Mouse (Mus musculus) heart, embryonic 11.5 days (tissue): ENCODE data around the gene Rad23b. TPM values are rescaled to one million over a fixed set of nuclear protein-coding genes. Genes with fewer than 3 reads are reported as not detected.
"Not testable (repeated sequence)": the region's sequence is repeated elsewhere in the genome, so short reads cannot be mapped to it uniquely, and the experiment has no call there.

Source experiments
- ATAC-seq: fragments of 200-750 bp; cut with Nextera tagmentation; replicated peaks from 2 replicates; pipeline ENCODE4 v1.8.0; 2017; ENCODE audit warnings: moderate library complexity; ENCODE audit not compliant: insufficient number of reproducible peaks, low FRiP score, low TSS enrichment
- H3K27ac ChIP-seq: fragments of 300-500 bp; sonication (generic); 2 replicates; pipeline ENCODE4 v1.5.1; 2014; ENCODE audit warnings: mild to moderate bottlenecking, low read depth, low read length
- H3K27me3 ChIP-seq: fragments of 300-500 bp; sonication (generic); 2 replicates; pipeline ENCODE4 v1.6.1; 2014; ENCODE audit warnings: mild to moderate bottlenecking, low read length, mixed read lengths; ENCODE audit not compliant: control insufficient read depth, insufficient read depth
- H3K36me3 ChIP-seq: fragments of 300-500 bp; sonication (generic); 2 replicates; pipeline ENCODE4 v1.6.1; 2014; ENCODE audit warnings: mild to moderate bottlenecking, low read length, moderate library complexity, mixed read lengths; ENCODE audit not compliant: control insufficient read depth, insufficient read depth
- H3K4me1 ChIP-seq: fragments of 300-500 bp; sonication (generic); 2 replicates; pipeline ENCODE4 v1.6.1; 2014; ENCODE audit warnings: low read length; ENCODE audit not compliant: control insufficient read depth, insufficient read depth
- H3K4me2 ChIP-seq: fragments of 300-500 bp; sonication (generic); 2 replicates; pipeline ENCODE4 v1.6.1; 2014; ENCODE audit warnings: mild to moderate bottlenecking, moderate library complexity
- H3K4me3 ChIP-seq: fragments of 300-500 bp; sonication (generic); 2 replicates; pipeline ENCODE4 v1.5.1; 2014; ENCODE audit warnings: low read depth, low read length
- H3K9ac ChIP-seq: fragments of 300-500 bp; sonication (generic); 2 replicates; pipeline ENCODE4 v1.6.1; 2014; ENCODE audit warnings: mild to moderate bottlenecking, low read depth, low read length, moderate library complexity
- H3K9me3 ChIP-seq: fragments of 300-500 bp; sonication (generic); replicated peaks from 2 replicates; pipeline ENCODE4 v1.6.1; 2016; ENCODE audit warnings: low read length; ENCODE audit not compliant: control insufficient read depth
- WGBS: fragments of 180-500 bp; shearing (Covaris S2); extraction: QIAGEN DNeasy Blood & Tissue Kit; methylation state at CpG from one replicate; pipeline ENCODE4 v1.1.7; 2014; ENCODE audit not compliant: insufficient replicate concordance; 5-methylcytosine and 5-hydroxymethylcytosine counted together
- polyA plus RNA-seq: library from polyadenylated mRNA; unstranded; fragments of >200 nt; fragmentation: Nextera tagmentation; extraction: Ambion mirVana; gene quantifications from 2 replicates; pipeline ENCODE4 v1.2.1, GENCODE M21; 2014

Rad23b gene
- polyA plus RNA-seq, 1 experiment from 2014 or later, result 71.3 TPM

- no peak for ATAC-seq
These were observed 48.3 kb downstream of the Rad23b start for GRCm38 (mm10) chr4:55397911-55398762.

GRCm38 (mm10) chr4:55398901-55399300, 49.1 kb downstream of the Rad23b start:
- 75% methylated on average over 11 of the region's 11 CpGs for WGBS

More at GRCm38 (mm10) chr4:55397911-55398762, 48.3 kb downstream of the Rad23b start:
- no peaks in the 10 kb centered on the region for H3K9me3 ChIP-seq
- no peak overlapping the region; the same call in 1 of the 2 replicates for H3K4me2 ChIP-seq
- no peak overlapping the region for H3K9ac ChIP-seq
- no peaks in the 10 kb centered on the region for H3K27me3 ChIP-seq
- H3K36me3 ChIP-seq, result no peaks in the 10 kb centered on the region
- H3K27ac ChIP-seq, result no peak overlapping the region
- WGBS, result 33% methylated on average over 17 of the region's 17 CpGs
- H3K4me1 ChIP-seq, result no peaks in the 10 kb centered on the region
- no peak overlapping the region for H3K4me3 ChIP-seq

GRCm38 (mm10) chr4:55405329-55405728, 55.5 kb downstream of the Rad23b start:
- ATAC-seq, result no peak
- H3K36me3 ChIP-seq, result no peaks in the 10 kb centered on the region
- 65% methylated on average over 3 of the region's 3 CpGs for WGBS

More at GRCm38 (mm10) chr4:55398901-55399300, 49.1 kb downstream of the Rad23b start:
- H3K9ac ChIP-seq, result no peak overlapping the region
- no peaks in the 10 kb centered on the region for H3K36me3 ChIP-seq
- no peak for ATAC-seq
- no peaks in the 10 kb centered on the region for H3K4me1 ChIP-seq
- no peak overlapping the region for H3K4me2 ChIP-seq
- no peak overlapping the region for H3K4me3 ChIP-seq
- H3K27ac ChIP-seq, result no peak overlapping the region
- no peaks in the 10 kb centered on the region for H3K9me3 ChIP-seq
- H3K27me3 ChIP-seq, result no peaks in the 10 kb centered on the region

GRCm38 (mm10) chr4:55406558-55406957, 56.7 kb downstream of the Rad23b start:
- Histone ChIP-seq H3K27ac (no peak overlapping the region), H3K4me2 (no peak overlapping the region), H3K27me3 (no peaks in the 10 kb centered on the region), H3K4me1 (no peaks in the 10 kb centered on the region), H3K4me3 (no peak overlapping the region), H3K9me3 (no peaks in the 10 kb centered on the region), H3K36me3 (no peaks in the 10 kb centered on the region), H3K9ac (no peak overlapping the region)
- WGBS, result 80% methylated on average over 1 of the region's 1 CpGs
- no peak for ATAC-seq

More at GRCm38 (mm10) chr4:55405329-55405728, 55.5 kb downstream of the Rad23b start:
- Histone ChIP-seq H3K9me3 (no peaks in the 10 kb centered on the region), H3K9ac (no peak overlapping the region), H3K4me2 (no peak overlapping the region), H3K4me1 (no peaks in the 10 kb centered on the region), H3K4me3 (no peak overlapping the region), H3K27ac (no peak overlapping the region), H3K27me3 (no peaks in the 10 kb centered on the region)

- ATAC-seq, result no peak
- no peak overlapping the region for H3K4me3 ChIP-seq
- no peak overlapping the region for H3K9ac ChIP-seq
- no peaks in the 10 kb centered on the region for H3K36me3 ChIP-seq
- no peak overlapping the region for H3K4me2 ChIP-seq
- H3K27me3 ChIP-seq, result no peaks in the 10 kb centered on the region
- no peaks in the 10 kb centered on the region for H3K4me1 ChIP-seq
- WGBS, result 35% methylated on average over 2 of the region's 2 CpGs
- H3K27ac ChIP-seq, result no peak overlapping the region
- H3K9me3 ChIP-seq, result no peaks in the 10 kb centered on the region
These were observed 58.2 kb downstream of the Rad23b start for GRCm38 (mm10) chr4:55408081-55408480.

GRCm38 (mm10) chr4:55409025-55409424, 59.2 kb downstream of the Rad23b start:
- no peak for ATAC-seq
- H3K27me3 ChIP-seq, result no peaks in the 10 kb centered on the region
- H3K36me3 ChIP-seq, result no peaks in the 10 kb centered on the region
- H3K27ac ChIP-seq, result no peak overlapping the region
- H3K9me3 ChIP-seq, result no peaks in the 10 kb centered on the region
- H3K4me2 ChIP-seq, result no peak overlapping the region
- no peak overlapping the region for H3K4me3 ChIP-seq
- H3K4me1 ChIP-seq, result no peaks in the 10 kb centered on the region
- WGBS, result 94% methylated on average over 16 of the region's 16 CpGs
- H3K9ac ChIP-seq, result no peak overlapping the region

- not testable (repeated sequence) for H3K9ac ChIP-seq, H3K4me3 ChIP-seq, ATAC-seq, H3K27ac ChIP-seq, H3K9me3 ChIP-seq, H3K27me3 ChIP-seq, H3K36me3 ChIP-seq, H3K4me2 ChIP-seq, H3K4me1 ChIP-seq
- WGBS, result 70% methylated on average over 1 of the region's 1 CpGs
These were observed 59.9 kb downstream of the Rad23b start for GRCm38 (mm10) chr4:55409578-55410224.

- Histone ChIP-seq H3K9me3 (no peaks in the 10 kb centered on the region), H3K9ac (no peak overlapping the region), H3K4me3 (no peak overlapping the region), H3K4me1 (no peaks in the 10 kb centered on the region), H3K27ac (no peak overlapping the region), H3K27me3 (no peaks in the 10 kb centered on the region), H3K36me3 (no peaks in the 10 kb centered on the region), H3K4me2 (no peak overlapping the region)
- 63% methylated on average over 3 of the region's 3 CpGs for WGBS
- ATAC-seq, result no peak
These were observed 66.0 kb downstream of the Rad23b start for GRCm38 (mm10) chr4:55415864-55416263.
